Comparison of ENCODE assay signal across 11 mouse cellular contexts in the genomic region with DNA sequence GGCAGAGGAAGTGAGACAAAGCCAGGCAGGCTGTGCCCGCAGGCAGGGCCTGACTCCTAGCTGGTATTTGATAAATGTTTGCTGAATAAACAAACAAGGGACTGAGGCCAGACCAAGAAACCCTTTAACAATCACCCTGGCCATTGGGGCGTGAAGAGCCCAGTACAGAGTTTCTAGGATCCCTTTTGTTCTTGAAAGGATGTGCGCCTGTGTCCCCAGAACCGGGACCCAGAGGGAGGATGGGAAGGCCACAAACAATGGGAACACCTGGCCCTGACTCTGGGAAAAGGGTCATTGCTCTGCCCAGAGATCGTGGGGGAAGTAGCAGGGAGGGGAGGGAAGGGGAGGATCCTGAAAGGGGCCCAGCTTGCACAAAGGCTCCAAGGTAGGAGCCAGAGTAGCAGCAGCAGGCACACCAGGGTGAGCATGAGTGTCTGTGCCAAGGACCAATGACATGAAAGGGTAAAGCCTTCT. TPM values are rescaled to one million over a fixed set of nuclear protein-coding genes. Genes with fewer than 3 reads are reported as not detected.
A peak's percentile ranks its signal among the peaks of the same experiment; 100 is the strongest.
DNase-seq lines count a peak whose midpoint lies in the region; ATAC-seq and TF ChIP-seq lines count a peak whose summit lies in the region.
"Had no signal": no experiment of that assay in that cellular context is flagged by ENCODE, and none has a peak within 500 bp of the region (broad histone marks: within the 10 kb centered on the region; RNA-seq: fewer than 3 reads in every experiment).

No protein-coding gene starts in this region.

- no peak for TF ChIP-seq POLR2A in liver, adult 2 months (IDR thresholded peaks at IDR 0.05; ENCODE audit: extremely low read depth, insufficient read depth, low read length)

- no peak overlapping the region for H3K9ac ChIP-seq in liver, adult 2 months (ENCODE audit: low read depth, low read length)
- H3K9ac ChIP-seq in liver, postnatal 0 days (replicated peaks), result no peak overlapping the region
- H3K9ac ChIP-seq in intestine, embryonic 16.5 days (ENCODE audit: low read depth, low read length), result no peak overlapping the region
- no peak overlapping the region for H3K9ac ChIP-seq in neural tube, embryonic 13.5 days
- H3K9ac ChIP-seq in liver, embryonic 12.5 days, result no peak overlapping the region
- H3K9ac ChIP-seq: hindbrain, embryonic 15.5 days had no signal

- H3K4me3 ChIP-seq in liver, adult 2 months (ENCODE audit: insufficient read depth, low read depth, low read length), result no peak overlapping the region
- no peak overlapping the region for H3K4me3 ChIP-seq in liver, postnatal 0 days (ENCODE audit: low read depth, low read length)
- no peak overlapping the region for H3K4me3 ChIP-seq in intestine, embryonic 16.5 days (ENCODE audit: low read length)
- H3K4me3 ChIP-seq in neural tube, embryonic 13.5 days, result no peak overlapping the region
- no peak overlapping the region for H3K4me3 ChIP-seq in liver, embryonic 12.5 days
- H3K4me3 ChIP-seq: hindbrain, embryonic 15.5 days had no signal

- H3K79me2 ChIP-seq in liver, adult 2 months (ENCODE audit: control insufficient read depth, insufficient read depth, low read length), result no peaks in the 10 kb centered on the region

- H3K4me1 ChIP-seq in liver, adult 2 months (ENCODE audit: control insufficient read depth, insufficient read depth, low read length), result peaks cover 22% of the 10 kb centered on the region; the same call in 1 of the 2 replicates
- H3K4me1 ChIP-seq in liver, postnatal 0 days (ENCODE audit: insufficient read depth), result peaks cover 14% of the 10 kb centered on the region; the same call in 1 of the 2 replicates
- peaks cover 13% of the 10 kb centered on the region for H3K4me1 ChIP-seq in intestine, embryonic 16.5 days (ENCODE audit: control insufficient read depth, insufficient read depth, low read length)
- H3K4me1 ChIP-seq in neural tube, embryonic 13.5 days (replicated peaks), result peaks cover 36% of the 10 kb centered on the region
- 0 out of 2 replicates have a peak, but pooled peaks cover 10% of the 10 kb centered on the region for H3K4me1 ChIP-seq in liver, embryonic 12.5 days

- DNase-seq in liver, adult 2 months (ENCODE audit: extremely low read depth, low read depth, low spot score), result peak; percentile 79
- no peak for DNase-seq in liver, postnatal 0 days
- DNase-seq in embryo, embryonic 10 days (ENCODE audit: low spot score), result peak; percentile 62
- DNase-seq in left cerebral cortex, postnatal 4 days, result no peak
- DNase-seq: adrenal gland, postnatal 10 days; gastrocnemius, postnatal 25 days had no signal

- H3K36me3 ChIP-seq in liver, adult 2 months (ENCODE audit: control insufficient read depth, insufficient read depth, low read length), result no peaks in the 10 kb centered on the region
- no peaks in the 10 kb centered on the region for H3K36me3 ChIP-seq in liver, postnatal 0 days (replicated peaks; ENCODE audit: insufficient read depth, low read length)
- no peaks in the 10 kb centered on the region for H3K36me3 ChIP-seq in intestine, embryonic 16.5 days (ENCODE audit: control insufficient read depth, insufficient read depth, low read length)
- H3K36me3 ChIP-seq in neural tube, embryonic 13.5 days, result no peaks in the 10 kb centered on the region
- no peaks in the 10 kb centered on the region for H3K36me3 ChIP-seq in liver, embryonic 12.5 days
- H3K36me3 ChIP-seq: G1E; hindbrain, embryonic 15.5 days had no signal

- no peak for TF ChIP-seq EP300 in liver, postnatal 0 days (IDR thresholded peaks at IDR 0.05; ENCODE audit: low read depth)

- H3K27me3 ChIP-seq in liver, adult 2 months (ENCODE audit: control insufficient read depth, insufficient read depth, low read length), result no peaks in the 10 kb centered on the region
- H3K27me3 ChIP-seq in liver, postnatal 0 days (ENCODE audit: insufficient read depth, low read length), result no peaks in the 10 kb centered on the region
- no peaks in the 10 kb centered on the region for H3K27me3 ChIP-seq in intestine, embryonic 16.5 days (replicated peaks; ENCODE audit: control insufficient read depth, insufficient read depth, low read length)
- no peaks in the 10 kb centered on the region for H3K27me3 ChIP-seq in neural tube, embryonic 13.5 days
- 0 out of 2 replicates have a peak, but pooled peaks cover 8% of the 10 kb centered on the region for H3K27me3 ChIP-seq in liver, embryonic 12.5 days (replicated peaks)
- H3K27me3 ChIP-seq: hindbrain, embryonic 15.5 days had no signal

- TF ChIP-seq CTCF in liver, adult 2 months (IDR thresholded peaks at IDR 0.05; ENCODE audit: low read depth, low read length), result no peak
- no peak for TF ChIP-seq CTCF in liver, postnatal 0 days (IDR thresholded peaks at IDR 0.05; ENCODE audit: low read depth)

- intact Hi-C loops in left cerebral cortex, postnatal 4 days (cut with DNase I), result no loop called here

- WGBS in liver, adult 2 months, result 11% methylated on average over 5 of the region's 5 CpGs
- WGBS in liver, postnatal 0 days (ENCODE audit: insufficient replicate concordance), result 16% methylated on average over 5 of the region's 5 CpGs
- 23% methylated on average over 5 of the region's 5 CpGs for WGBS in intestine, embryonic 16.5 days
- WGBS in neural tube, embryonic 13.5 days, result 10% methylated on average over 5 of the region's 5 CpGs
- 29% methylated on average over 5 of the region's 5 CpGs for WGBS in liver, embryonic 12.5 days (ENCODE audit: insufficient replicate concordance)

- ATAC-seq in liver, postnatal 0 days, result no peak
- ATAC-seq in intestine, embryonic 16.5 days, result peak; percentile 36; the same call in 1 of the 2 replicates
- no peak for ATAC-seq in neural tube, embryonic 13.5 days (ENCODE audit: low read depth)
- no peak for ATAC-seq in liver, embryonic 12.5 days

- H3K27ac ChIP-seq in liver, adult 2 months (replicated peaks; ENCODE audit: insufficient read depth, low read depth, low read length), result no peak overlapping the region
- no peak overlapping the region for H3K27ac ChIP-seq in liver, postnatal 0 days (ENCODE audit: low read depth)
- no peak overlapping the region for H3K27ac ChIP-seq in intestine, embryonic 16.5 days (ENCODE audit: low read length)
- peak overlapping the region; percentile 46; the same call in 1 of the 2 replicates for H3K27ac ChIP-seq in neural tube, embryonic 13.5 days (replicated peaks)
- H3K27ac ChIP-seq in liver, embryonic 12.5 days, result no peak overlapping the region
- H3K27ac ChIP-seq: hindbrain, embryonic 15.5 days had no signal

- no peak overlapping the region for H3K4me2 ChIP-seq in liver, postnatal 0 days (ENCODE audit: low read depth, low read length)
- H3K4me2 ChIP-seq in intestine, embryonic 16.5 days (ENCODE audit: low read depth, low read length), result no peak overlapping the region
- H3K4me2 ChIP-seq in neural tube, embryonic 13.5 days, result no peak overlapping the region
- H3K4me2 ChIP-seq in liver, embryonic 12.5 days, result no peak overlapping the region
- H3K4me2 ChIP-seq: hindbrain, embryonic 15.5 days had no signal

- no peaks in the 10 kb centered on the region for H3K9me3 ChIP-seq in liver, postnatal 0 days (ENCODE audit: low read length)
- no peaks in the 10 kb centered on the region for H3K9me3 ChIP-seq in intestine, embryonic 16.5 days (ENCODE audit: control insufficient read depth, low read length)
- H3K9me3 ChIP-seq in neural tube, embryonic 13.5 days, result no peaks in the 10 kb centered on the region
- H3K9me3 ChIP-seq in liver, embryonic 12.5 days (replicated peaks), result no peaks in the 10 kb centered on the region
- H3K9me3 ChIP-seq: hindbrain, embryonic 15.5 days had no signal

RNA-seq across cellular contexts. Expression of a gene that starts 9.5 kb away (rescaled TPM):
- total RNA-seq in liver, adult 2 months (2014; rRNA removed), result 5.2 and 6.8 TPM in 2 replicates
- polyA plus RNA-seq in liver, adult 2 months (2012; rRNA removed), result 4.4 and 7.8 TPM in 2 replicates
- 0.65 and 0.67 TPM in 2 replicates for polyA plus RNA-seq in liver, postnatal 0 days (2015; fragmentation: Nextera tagmentation; extraction: Ambion mirVana)
- 0.22 and 0.27 TPM in 2 replicates for polyA plus RNA-seq in intestine, embryonic 16.5 days (2015; fragmentation: Nextera tagmentation; extraction: Ambion mirVana)
- polyA plus RNA-seq in neural tube, embryonic 13.5 days (2015; fragmentation: Nextera tagmentation; extraction: Ambion mirVana), result 0.08 and 0.12 TPM in 2 replicates
- total RNA-seq in left cerebral cortex, postnatal 4 days (2021), result 1 to 10 TPM; 1.0 to 1.2 TPM
- 0.06 and 0.10 TPM in 2 replicates for polyA plus RNA-seq in liver, embryonic 12.5 days (2016; fragmentation: Nextera tagmentation; extraction: Ambion mirVana)
- polyA plus RNA-seq: G1E had no signal

Comparison
In these comparisons a context has a peak if more than half of its experiments do, and no peak if none do; other contexts are left out.
1. DNase-seq: peak in liver, adult 2 months (single experiment) and embryo, embryonic 10 days (single experiment); none in liver, postnatal 0 days (single experiment) and left cerebral cortex, postnatal 4 days (single experiment).